Mouse (Mus musculus) lung, embryonic 14.5 days (tissue): ENCODE measurements around the gene Kiss1r. TPM values are rescaled to one million over a fixed set of nuclear protein-coding genes. Genes with fewer than 3 reads are reported as not detected.

ENCODE experiments used
- ATAC-seq: fragments of 200-750 bp; cut with Nextera tagmentation; 2 replicates; pipeline ENCODE4 v1.8.0; 2017; ENCODE audit warnings: mild to moderate bottlenecking, moderate TSS enrichment, moderate library complexity; ENCODE audit not compliant: insufficient read depth
- DNase-seq: peaks from one replicate; pipeline ENCODE4 v3.0.0-alpha.2; 2015
- H3K27ac ChIP-seq: fragments of 300-500 bp; sonication (generic); 2 replicates; pipeline ENCODE4 v1.5.1; 2014; ENCODE audit warnings: low read depth, mild to moderate bottlenecking, moderate library complexity
- H3K27me3 ChIP-seq: fragments of 300-500 bp; sonication (generic); 2 replicates; pipeline ENCODE4 v1.6.1; 2014; ENCODE audit warnings: low read length, control low read depth; ENCODE audit not compliant: insufficient read depth
- H3K36me3 ChIP-seq: fragments of 300-500 bp; sonication (generic); 2 replicates; pipeline ENCODE4 v1.6.1; 2014; ENCODE audit warnings: control low read depth; ENCODE audit not compliant: insufficient read depth
- H3K4me1 ChIP-seq: fragments of 300-500 bp; sonication (generic); 2 replicates; pipeline ENCODE4 v1.6.1; 2014; ENCODE audit warnings: antibody characterized with exemption, control low read depth; ENCODE audit not compliant: insufficient read depth
- H3K4me2 ChIP-seq: fragments of 300-500 bp; sonication (generic); 2 replicates; pipeline ENCODE4 v1.6.1; 2014; ENCODE audit warnings: mild to moderate bottlenecking
- H3K4me3 ChIP-seq: fragments of 300-500 bp; sonication (generic); 2 replicates; pipeline ENCODE4 v1.5.1; 2014; ENCODE audit warnings: low read depth, low read length
- H3K9ac ChIP-seq: fragments of 300-500 bp; sonication (generic); 2 replicates; pipeline ENCODE4 v1.6.1; 2014
- H3K9me3 ChIP-seq: fragments of 300-500 bp; sonication (generic); 2 replicates; pipeline ENCODE4 v1.6.1; 2016; ENCODE audit warnings: low read depth, low read length, control low read depth
- CTCF ChIP-seq: IDR thresholded peaks from 2 replicates; pipeline ENCODE4 v1.5.1; 2016; ENCODE audit warnings: antibody characterized with exemption, low read depth
- WGBS: fragments of 180-500 bp; shearing (Covaris S2); extraction: QIAGEN DNeasy Blood & Tissue Kit; methylation state at CpG from one replicate; pipeline ENCODE4 v1.1.7; 2014; 5-methylcytosine and 5-hydroxymethylcytosine counted together
- polyA plus RNA-seq: library from polyadenylated mRNA; unstranded; fragments of >200 nt; fragmentation: Nextera tagmentation; extraction: Ambion mirVana; gene quantifications from 2 replicates; pipeline ENCODE4 v1.2.1, GENCODE M21; 2014

The Kiss1r gene
- polyA plus RNA-seq, 1 experiment from 2014 or later = 1.2 TPM

GRCm38 (mm10) chr10:79943471-79943901, 26.7 kb downstream of the Kiss1r start:
- H3K4me3 ChIP-seq = no peak overlapping the region
- no peaks in the 10 kb centered on the region for H3K9me3 ChIP-seq
- ATAC-seq = no peak
- DNase-seq = no peak
- H3K36me3 ChIP-seq = peaks cover 13% of the 10 kb centered on the region
- no peaks in the 10 kb centered on the region for H3K27me3 ChIP-seq
- H3K4me2 ChIP-seq = no peak overlapping the region
- H3K9ac ChIP-seq = no peak overlapping the region
- TF ChIP-seq CTCF = no peak
- 0 out of 2 replicates have a peak overlapping the region, but pooled peaks have one; percentile 33 for H3K27ac ChIP-seq
- peaks cover 17% of the 10 kb centered on the region for H3K4me1 ChIP-seq
- 66% methylated on average over 9 of the region's 9 CpGs for WGBS

GRCm38 (mm10) chr10:79945507-79946234, 28.9 kb downstream of the Kiss1r start:
- DNase-seq (peak; percentile 62), ATAC-seq (peak; percentile 63)
- peaks cover 35% of the 10 kb centered on the region for H3K36me3 ChIP-seq
- no peaks in the 10 kb centered on the region for H3K9me3 ChIP-seq
- WGBS = 28% methylated on average over 16 of the region's 16 CpGs
- no peak overlapping the region for H3K9ac ChIP-seq
- H3K27ac ChIP-seq = peak overlapping the region; percentile 86
- TF ChIP-seq CTCF = no peak
- H3K27me3 ChIP-seq = no peaks in the 10 kb centered on the region
- H3K4me1 ChIP-seq = peaks cover 17% of the 10 kb centered on the region
- peak overlapping the region; percentile 47 for H3K4me2 ChIP-seq
- no peak overlapping the region for H3K4me3 ChIP-seq

- peak overlapping the region; percentile 42 for H3K9ac ChIP-seq
- ATAC-seq = no peak
- no peak for TF ChIP-seq CTCF
- peak overlapping the region; percentile 86; the same call in 1 of the 2 replicates for H3K27ac ChIP-seq
- peak overlapping the region; percentile 2; the same call in 1 of the 2 replicates for H3K4me3 ChIP-seq
- H3K4me1 ChIP-seq = peaks cover 17% of the 10 kb centered on the region
- 13% methylated on average over 7 of the region's 7 CpGs for WGBS
- peak overlapping the region; percentile 47 for H3K4me2 ChIP-seq
- no peaks in the 10 kb centered on the region for H3K9me3 ChIP-seq
- no peaks in the 10 kb centered on the region for H3K27me3 ChIP-seq
- H3K36me3 ChIP-seq = peaks cover 43% of the 10 kb centered on the region
- peak; percentile 52 for DNase-seq
Observed at GRCm38 (mm10) chr10:79946752-79947322, 30.1 kb downstream of the Kiss1r start.

GRCm38 (mm10) chr10:79947502-79947901, 30.7 kb downstream of the Kiss1r start:
- Histone ChIP-seq H3K27me3 (no peaks in the 10 kb centered on the region), H3K4me1 (peaks cover 17% of the 10 kb centered on the region), H3K9me3 (no peaks in the 10 kb centered on the region), H3K36me3 (peaks cover 45% of the 10 kb centered on the region), H3K9ac (no peak overlapping the region), H3K4me3 (no peak overlapping the region), H3K4me2 (no peak overlapping the region), H3K27ac (no peak overlapping the region)
- DNase-seq = no peak
- ATAC-seq = no peak
- TF ChIP-seq CTCF = no peak
- WGBS = 51% methylated on average over 6 of the region's 6 CpGs

- no peak overlapping the region for H3K4me3 ChIP-seq
- ATAC-seq (no peak), DNase-seq (no peak)
- peaks cover 17% of the 10 kb centered on the region for H3K4me1 ChIP-seq
- no peak overlapping the region for H3K9ac ChIP-seq
- no peak for TF ChIP-seq CTCF
- no peak overlapping the region for H3K27ac ChIP-seq
- H3K9me3 ChIP-seq = no peaks in the 10 kb centered on the region
- H3K27me3 ChIP-seq = no peaks in the 10 kb centered on the region
- no peak overlapping the region for H3K4me2 ChIP-seq
- whole genome bisulfite sequencing = 86% methylated on average over 4 of the region's 4 CpGs
- peaks cover 57% of the 10 kb centered on the region for H3K36me3 ChIP-seq
Observed at GRCm38 (mm10) chr10:79949873-79950272, 33.1 kb downstream of the Kiss1r start.

GRCm38 (mm10) chr10:79950661-79951060, 33.9 kb downstream of the Kiss1r start:
- H3K27ac ChIP-seq = no peak overlapping the region
- H3K27me3 ChIP-seq = no peaks in the 10 kb centered on the region
- peaks cover 57% of the 10 kb centered on the region for H3K36me3 ChIP-seq
- no peak for TF ChIP-seq CTCF
- H3K4me2 ChIP-seq = no peak overlapping the region
- DNase-seq (no peak), ATAC-seq (no peak)
- WGBS = 83% methylated on average over 18 of the region's 18 CpGs
- H3K4me1 ChIP-seq = peaks cover 13% of the 10 kb centered on the region
- no peak overlapping the region for H3K9ac ChIP-seq
- H3K9me3 ChIP-seq = no peaks in the 10 kb centered on the region
- H3K4me3 ChIP-seq = no peak overlapping the region

- WGBS = 81% methylated on average over 6 of the region's 6 CpGs
- no peaks in the 10 kb centered on the region for H3K9me3 ChIP-seq
- H3K4me2 ChIP-seq = no peak overlapping the region
- no peak overlapping the region for H3K4me3 ChIP-seq
- no peaks in the 10 kb centered on the region for H3K4me1 ChIP-seq
- ATAC-seq = no peak
- peak; percentile 74 for TF ChIP-seq CTCF
- peaks cover 42% of the 10 kb centered on the region for H3K36me3 ChIP-seq
- H3K9ac ChIP-seq = no peak overlapping the region
- no peak overlapping the region for H3K27ac ChIP-seq
- DNase-seq = peak; percentile 57
- H3K27me3 ChIP-seq = no peaks in the 10 kb centered on the region
Observed at GRCm38 (mm10) chr10:79953946-79954345, 37.2 kb downstream of the Kiss1r start.
